Mouse (Mus musculus): ENCODE data around the gene Gpr88. TPM values are rescaled to one million over a fixed set of nuclear protein-coding genes. Genes with fewer than 3 reads are reported as not detected.

Gene Gpr88
- total RNA-seq, 1 experiment, result not detected

GRCm38 (mm10) chr3:116284735-116285134, 31.4 kb upstream of the Gpr88 start:
- peaks cover 0 to 4% of the 10 kb centered on the region in 2 experiments; a peak in 2 of 4 replicates for H3K4me1 ChIP-seq (ENCODE audit: control insufficient read depth in 2 of 2, insufficient read depth in 2 of 2, low read length in 2 of 2, poor library complexity in 1 of 2)
- no peak overlapping the region for H3K9ac ChIP-seq (ENCODE audit: insufficient read depth, low read depth, low read length, poor library complexity, severe bottlenecking)
- no peaks in the 10 kb centered on the region for H3K36me3 ChIP-seq (ENCODE audit: control insufficient read depth, insufficient read depth, low read length, poor library complexity, severe bottlenecking)
- H3K4me3 ChIP-seq (ENCODE audit: insufficient read depth in 1 of 2, low read depth in 1 of 2, low read length in 2 of 2, poor library complexity in 1 of 2, severe bottlenecking in 1 of 2), result no peak overlapping the region
- no peak overlapping the region for H3K27ac ChIP-seq (ENCODE audit: insufficient read depth, low read depth, low read length, poor library complexity, severe bottlenecking)
- TF ChIP-seq HCFC1 (IDR thresholded peaks at IDR 0.05; ENCODE audit: borderline replicate concordance, insufficient read depth, low read length), result no peak
- no peak for TF ChIP-seq ZC3H11A (IDR thresholded peaks at IDR 0.05; ENCODE audit: borderline replicate concordance, low read depth, low read length)
- no peak for TF ChIP-seq CHD2 (IDR thresholded peaks at IDR 0.05; ENCODE audit: low read depth, low read length)
- no peak for TF ChIP-seq MAFK (IDR thresholded peaks at IDR 0.05; ENCODE audit: insufficient read depth, low read depth, low read length)
- no peak for TF ChIP-seq ZNF384 (IDR thresholded peaks at IDR 0.05; ENCODE audit: low read depth, low read length)
- in situ Hi-C loops (cut with MboI; ENCODE audit: low sequenced_read_pairs in 2 of 2, unreplicated experiment in 2 of 2), result no loop called here
- no peak for DNase-seq (ENCODE audit: low read depth, low spot score)
- no peaks in the 10 kb centered on the region for H3K9me3 ChIP-seq (ENCODE audit: control insufficient read depth, insufficient read depth, low read depth, low read length)

GRCm38 (mm10) chr3:116283996-116284395, 30.7 kb upstream of the Gpr88 start:
- no peak for TF ChIP-seq HCFC1 (IDR thresholded peaks at IDR 0.05; ENCODE audit: borderline replicate concordance, insufficient read depth, low read length)
- no peak for TF ChIP-seq MAFK (IDR thresholded peaks at IDR 0.05; ENCODE audit: insufficient read depth, low read depth, low read length)
- no peak for TF ChIP-seq ZNF384 (IDR thresholded peaks at IDR 0.05; ENCODE audit: low read depth, low read length)
- no peak for TF ChIP-seq CHD2 (IDR thresholded peaks at IDR 0.05; ENCODE audit: low read depth, low read length)
- no peak for TF ChIP-seq ZC3H11A (IDR thresholded peaks at IDR 0.05; ENCODE audit: borderline replicate concordance, low read depth, low read length)
- Histone ChIP-seq H3K4me3 (ENCODE audit: insufficient read depth in 1 of 2, low read depth in 1 of 2, low read length in 2 of 2, poor library complexity in 1 of 2, severe bottlenecking in 1 of 2) (no peak overlapping the region), H3K9me3 (ENCODE audit: control insufficient read depth, insufficient read depth, low read depth, low read length) (no peaks in the 10 kb centered on the region), H3K9ac (ENCODE audit: insufficient read depth, low read depth, low read length, poor library complexity, severe bottlenecking) (no peak overlapping the region), H3K4me1 (ENCODE audit: control insufficient read depth in 2 of 2, insufficient read depth in 2 of 2, low read length in 2 of 2, poor library complexity in 1 of 2) (peaks cover 0 to 4% of the 10 kb centered on the region in 2 experiments; a peak in 2 of 4 replicates), H3K36me3 (ENCODE audit: control insufficient read depth, insufficient read depth, low read length, poor library complexity, severe bottlenecking) (no peaks in the 10 kb centered on the region), H3K27ac (ENCODE audit: insufficient read depth, low read depth, low read length, poor library complexity, severe bottlenecking) (no peak overlapping the region)
- in situ Hi-C loops (cut with MboI; ENCODE audit: low sequenced_read_pairs in 2 of 2, unreplicated experiment in 2 of 2), result no loop called here
- DNase-seq (ENCODE audit: low read depth, low spot score), result no peak

GRCm38 (mm10) chr3:116281663-116282062, 28.4 kb upstream of the Gpr88 start:
- no peak overlapping the region for H3K9ac ChIP-seq (ENCODE audit: insufficient read depth, low read depth, low read length, poor library complexity, severe bottlenecking)
- H3K9me3 ChIP-seq (ENCODE audit: control insufficient read depth, insufficient read depth, low read depth, low read length), result no peaks in the 10 kb centered on the region
- H3K4me1 ChIP-seq (ENCODE audit: control insufficient read depth in 2 of 2, insufficient read depth in 2 of 2, low read length in 2 of 2, poor library complexity in 1 of 2), result peaks cover 0 to 4% of the 10 kb centered on the region in 2 experiments; a peak in 2 of 4 replicates
- no peak overlapping the region for H3K4me3 ChIP-seq (ENCODE audit: insufficient read depth in 1 of 2, low read depth in 1 of 2, low read length in 2 of 2, poor library complexity in 1 of 2, severe bottlenecking in 1 of 2)
- H3K36me3 ChIP-seq (ENCODE audit: control insufficient read depth, insufficient read depth, low read length, poor library complexity, severe bottlenecking), result no peaks in the 10 kb centered on the region
- no peak for DNase-seq (ENCODE audit: low read depth, low spot score)
- in situ Hi-C loops (cut with MboI; ENCODE audit: low sequenced_read_pairs in 2 of 2, unreplicated experiment in 2 of 2), result no loop called here
- no peak overlapping the region for H3K27ac ChIP-seq (ENCODE audit: insufficient read depth, low read depth, low read length, poor library complexity, severe bottlenecking)
- TF ChIP-seq HCFC1 (IDR thresholded peaks at IDR 0.05; ENCODE audit: borderline replicate concordance, insufficient read depth, low read length) (no peak), MAFK (IDR thresholded peaks at IDR 0.05; ENCODE audit: insufficient read depth, low read depth, low read length) (no peak), CHD2 (IDR thresholded peaks at IDR 0.05; ENCODE audit: low read depth, low read length) (no peak), ZC3H11A (IDR thresholded peaks at IDR 0.05; ENCODE audit: borderline replicate concordance, low read depth, low read length) (no peak), ZNF384 (IDR thresholded peaks at IDR 0.05; ENCODE audit: low read depth, low read length) (no peak)

GRCm38 (mm10) chr3:116277146-116277545, 23.8 kb upstream of the Gpr88 start:
- Histone ChIP-seq H3K9ac (ENCODE audit: insufficient read depth, low read depth, low read length, poor library complexity, severe bottlenecking) (no peak overlapping the region), H3K27ac (ENCODE audit: insufficient read depth, low read depth, low read length, poor library complexity, severe bottlenecking) (no peak overlapping the region), H3K4me1 (ENCODE audit: control insufficient read depth in 2 of 2, insufficient read depth in 2 of 2, low read length in 2 of 2, poor library complexity in 1 of 2) (no peaks in the 10 kb centered on the region), H3K36me3 (ENCODE audit: control insufficient read depth, insufficient read depth, low read length, poor library complexity, severe bottlenecking) (no peaks in the 10 kb centered on the region), H3K4me3 (ENCODE audit: insufficient read depth in 1 of 2, low read depth in 1 of 2, low read length in 2 of 2, poor library complexity in 1 of 2, severe bottlenecking in 1 of 2) (no peak overlapping the region), H3K9me3 (ENCODE audit: control insufficient read depth, insufficient read depth, low read depth, low read length) (no peaks in the 10 kb centered on the region)
- TF ChIP-seq ZC3H11A (IDR thresholded peaks at IDR 0.05; ENCODE audit: borderline replicate concordance, low read depth, low read length) (no peak), HCFC1 (IDR thresholded peaks at IDR 0.05; ENCODE audit: borderline replicate concordance, insufficient read depth, low read length) (no peak), ZNF384 (IDR thresholded peaks at IDR 0.05; ENCODE audit: low read depth, low read length) (no peak), MAFK (IDR thresholded peaks at IDR 0.05; ENCODE audit: insufficient read depth, low read depth, low read length) (no peak), CHD2 (IDR thresholded peaks at IDR 0.05; ENCODE audit: low read depth, low read length) (no peak)
- in situ Hi-C loops (cut with MboI; ENCODE audit: low sequenced_read_pairs in 2 of 2, unreplicated experiment in 2 of 2), result no loop called here
- no peak for DNase-seq (ENCODE audit: low read depth, low spot score)

GRCm38 (mm10) chr3:116271679-116272078, 18.4 kb upstream of the Gpr88 start:
- Histone ChIP-seq H3K36me3 (ENCODE audit: control insufficient read depth, insufficient read depth, low read length, poor library complexity, severe bottlenecking) (no peaks in the 10 kb centered on the region), H3K4me1 (ENCODE audit: control insufficient read depth in 2 of 2, insufficient read depth in 2 of 2, low read length in 2 of 2, poor library complexity in 1 of 2) (no peaks in the 10 kb centered on the region), H3K27ac (ENCODE audit: insufficient read depth, low read depth, low read length, poor library complexity, severe bottlenecking) (no peak overlapping the region), H3K9ac (ENCODE audit: insufficient read depth, low read depth, low read length, poor library complexity, severe bottlenecking) (no peak overlapping the region), H3K4me3 (ENCODE audit: insufficient read depth in 1 of 2, low read depth in 1 of 2, low read length in 2 of 2, poor library complexity in 1 of 2, severe bottlenecking in 1 of 2) (no peak overlapping the region), H3K9me3 (ENCODE audit: control insufficient read depth, insufficient read depth, low read depth, low read length) (no peaks in the 10 kb centered on the region)
- no peak for TF ChIP-seq ZC3H11A (IDR thresholded peaks at IDR 0.05; ENCODE audit: borderline replicate concordance, low read depth, low read length)
- no peak for TF ChIP-seq ZNF384 (IDR thresholded peaks at IDR 0.05; ENCODE audit: low read depth, low read length)
- TF ChIP-seq MAFK (IDR thresholded peaks at IDR 0.05; ENCODE audit: insufficient read depth, low read depth, low read length), result no peak
- TF ChIP-seq HCFC1 (IDR thresholded peaks at IDR 0.05; ENCODE audit: borderline replicate concordance, insufficient read depth, low read length), result no peak
- TF ChIP-seq CHD2 (IDR thresholded peaks at IDR 0.05; ENCODE audit: low read depth, low read length), result no peak
- in situ Hi-C loops (cut with MboI; ENCODE audit: low sequenced_read_pairs in 2 of 2, unreplicated experiment in 2 of 2), result no loop called here
- no peak for DNase-seq (ENCODE audit: low read depth, low spot score)

Data from ES-E14 (cell line).